Mouse (Mus musculus): ENCODE data around the gene Tuba3a. TPM values are rescaled to one million over a fixed set of nuclear protein-coding genes. Genes with fewer than 3 reads are reported as not detected.

Tuba3a gene
- total RNA-seq, 2 experiments from 2014 or later: not detected

DNA sequence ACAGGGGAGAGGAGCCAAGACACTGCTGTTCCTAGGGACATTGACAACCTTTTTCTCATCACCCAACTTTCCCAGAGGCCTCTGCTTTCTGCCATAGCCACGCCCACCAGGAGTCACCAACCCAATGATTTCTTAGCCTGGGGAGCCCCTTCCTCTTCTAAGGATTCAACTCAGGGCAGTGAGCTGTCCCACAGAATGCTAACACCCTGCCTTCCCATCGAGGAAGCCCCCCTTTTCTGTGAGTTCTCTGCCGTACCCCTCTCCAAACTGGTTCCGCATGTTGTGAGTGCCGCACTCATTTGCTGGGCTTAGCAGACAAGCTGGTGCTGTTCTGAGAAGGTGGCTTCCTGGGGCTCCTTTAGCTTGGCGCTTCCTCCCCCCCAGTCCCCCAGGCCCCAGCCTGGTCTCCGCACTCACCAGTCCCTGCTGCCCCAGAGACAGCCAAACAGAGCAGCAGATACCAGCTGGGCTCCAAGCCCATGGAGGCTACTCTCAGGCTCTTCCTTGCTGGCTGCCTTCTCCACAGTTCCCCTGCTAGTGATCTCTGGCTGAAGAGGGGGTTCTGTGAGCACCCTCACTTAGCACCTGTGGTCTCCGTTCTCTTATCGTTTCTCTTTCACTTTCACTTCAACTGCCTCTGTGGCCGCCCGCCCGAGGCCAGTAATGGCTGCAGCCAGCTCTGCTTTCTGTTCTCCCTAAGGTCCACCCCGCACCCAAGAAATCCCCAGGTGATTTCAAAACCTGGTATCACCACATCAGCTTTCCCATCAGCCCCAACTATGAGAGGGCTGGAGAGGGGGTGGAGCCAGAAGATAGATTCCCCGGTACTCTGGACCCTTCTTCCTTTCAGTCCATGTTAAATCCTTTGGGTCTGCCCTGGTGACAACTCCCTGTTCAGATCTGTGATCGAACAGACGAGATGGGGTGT is 54.5 kb downstream of the Tuba3a start, which contains the start of gene Tapbpl:
Gene Tapbpl (minus strand): TSS at position 744 of the 928 bp plus-strand sequence.
- peak; percentile 77 to 80 for DNase-seq

DNA sequence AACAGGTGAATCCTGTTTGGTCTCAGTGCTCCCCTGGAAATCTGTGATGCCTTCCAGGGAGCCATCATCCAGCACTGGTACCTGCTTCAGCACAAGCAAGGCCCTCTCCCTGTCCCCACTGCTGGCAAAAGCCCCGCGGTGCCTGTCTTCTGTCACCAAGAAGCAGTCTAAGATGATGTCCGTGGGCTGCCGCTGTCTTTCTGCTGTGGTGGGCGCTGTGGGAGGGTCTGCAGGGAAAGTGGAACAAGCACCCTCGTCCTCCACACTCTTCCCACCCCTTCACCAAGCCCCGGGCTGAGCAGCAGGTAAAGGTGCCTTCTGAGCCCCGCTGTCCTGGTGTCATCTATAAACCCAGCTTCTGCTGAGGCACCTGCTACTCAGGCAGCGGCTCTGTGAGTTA is 55.3 kb downstream of the Tuba3a start:
- no peak for DNase-seq

Small RNAs within 50 kb of the gene (microRNA-seq; reads per million reads assigned to microRNA genes)
- gene Mir8113: not detected

Other genes with a start within 250 kb of the Tuba3a start
- gene Ing4, start 246.3 kb downstream of the Tuba3a start, total RNA-seq (2021): 10 to 100 TPM; 54.4 to 79.5 TPM
- 1 to 10 TPM; 6.9 to 7.1 TPM for gene Acrbp, start 236.4 kb downstream of the Tuba3a start, total RNA-seq (2021)
- under 1 TPM; 0.40 to 0.60 TPM for gene Lpar5, start 218.1 kb downstream of the Tuba3a start, total RNA-seq (2021)
- gene Chd4, start 190.1 kb downstream of the Tuba3a start, total RNA-seq (2021): 100 to 1,000 TPM; 166 to 201 TPM
- gene Nop2, start 154.1 kb downstream of the Tuba3a start, total RNA-seq (2021): 10 to 100 TPM; 39.5 to 64.3 TPM
- 10 to 100 TPM; 18.4 to 21.8 TPM for gene Iffo1, start 140.8 kb downstream of the Tuba3a start, total RNA-seq (2021)
- gene Gapdh, start 119.6 kb downstream of the Tuba3a start, total RNA-seq (2021): 1,000 to 10,000 TPM; 2,066 to 3,178 TPM
- gene Ncapd2, start 94.3 kb downstream of the Tuba3a start, total RNA-seq (2021): 10 to 100 TPM; 18.5 to 25.6 TPM
- 100 to 1,000 TPM; 176 to 205 TPM for gene Mrpl51, start 94.2 kb downstream of the Tuba3a start, total RNA-seq (2021)
- gene Vamp1, start 70.5 kb downstream of the Tuba3a start, total RNA-seq (2021): 10 to 100 TPM; 34.4 to 40.2 TPM
- gene Tapbpl, start 54.2 kb downstream of the Tuba3a start, total RNA-seq (2021): 10 to 100 TPM in 1 of 2 experiments, 1 to 10 TPM in 1; 9.3 to 11.5 TPM
- gene Cd27, start 49.0 kb downstream of the Tuba3a start, total RNA-seq (2021): under 1 TPM; 0.40 to 0.63 TPM
- gene Ltbr, start 27.8 kb upstream of the Tuba3a start, total RNA-seq (2021): 10 to 100 TPM; 76.7 to 87.4 TPM
- gene Scnn1a, start 34.6 kb upstream of the Tuba3a start, total RNA-seq (2021): 1 to 10 TPM; 1.1 to 1.5 TPM
- 100 to 1,000 TPM; 242 to 262 TPM for gene Tnfrsf1a, start 63.3 kb upstream of the Tuba3a start, total RNA-seq (2021)
- gene Plekhg6, start 94.8 kb upstream of the Tuba3a start, total RNA-seq (2021): under 1 TPM in 1 of 2 experiments, not detected in 1; 0.36 TPM
- gene Cd9, start 208.7 kb upstream of the Tuba3a start, total RNA-seq (2021): 100 to 1,000 TPM; 115 to 170 TPM

Measured in adrenal gland, postnatal 36 days (tissue).